Mouse (Mus musculus) heart, embryonic 10.5 days (tissue): Measurements from ENCODE around the gene Skap2. TPM values are rescaled to one million over a fixed set of nuclear protein-coding genes. Genes with fewer than 3 reads are reported as not detected.

ENCODE experiments used
- DNase-seq: peaks from one replicate; pipeline ENCODE4 v3.0.0-alpha.2; 2017; ENCODE audit warnings: low spot score
- H3K27ac ChIP-seq: fragments of 300-500 bp; sonication (generic); 2 replicates; pipeline ENCODE4 v1.5.1; 2016; ENCODE audit warnings: mild to moderate bottlenecking
- H3K27me3 ChIP-seq: fragments of 300-500 bp; sonication (generic); 2 replicates; pipeline ENCODE4 v1.6.1; 2016; ENCODE audit warnings: mild to moderate bottlenecking; ENCODE audit not compliant: poor library complexity, insufficient read depth, severe bottlenecking
- H3K36me3 ChIP-seq: fragments of 300-500 bp; sonication (generic); 2 replicates; pipeline ENCODE4 v1.6.1; 2016; ENCODE audit warnings: mild to moderate bottlenecking, moderate library complexity
- H3K4me1 ChIP-seq: fragments of 300-500 bp; sonication (generic); 2 replicates; pipeline ENCODE4 v1.6.1; 2016; ENCODE audit warnings: mild to moderate bottlenecking
- H3K4me3 ChIP-seq: fragments of 300-500 bp; sonication (generic); 2 replicates; pipeline ENCODE4 v1.5.1; 2016; ENCODE audit warnings: mild to moderate bottlenecking, moderate library complexity
- H3K9me3 ChIP-seq: fragments of 300-500 bp; sonication (generic); 2 replicates; pipeline ENCODE4 v1.6.1; 2016; ENCODE audit warnings: mild to moderate bottlenecking, moderate library complexity
- WGBS: fragments of 180-500 bp; shearing (Covaris S2); methylation state at CpG from one replicate; pipeline ENCODE4 v1.1.7; 2016; 5-methylcytosine and 5-hydroxymethylcytosine counted together
- polyA plus RNA-seq: library from polyadenylated mRNA; unstranded; fragments of >200 nt; fragmentation: Nextera tagmentation; extraction: Ambion mirVana; gene quantifications from 2 replicates; pipeline ENCODE4 v1.2.1, GENCODE M21; 2016

The Skap2 gene
- polyA plus RNA-seq, 1 experiment from 2014 or later, result 26.4 TPM

GRCm38 (mm10) chr6:51998409-51999156 lies 13.8 kb downstream of the Skap2 start:
- H3K27ac ChIP-seq, result no peak overlapping the region
- H3K36me3 ChIP-seq, result no peaks in the 10 kb centered on the region
- no peaks in the 10 kb centered on the region for H3K4me1 ChIP-seq
- H3K9me3 ChIP-seq, result no peaks in the 10 kb centered on the region
- H3K4me3 ChIP-seq, result no peak overlapping the region
- WGBS, result 53% methylated on average over 7 of the region's 7 CpGs
- no peak for DNase-seq
- H3K27me3 ChIP-seq, result peaks cover 13% of the 10 kb centered on the region

GRCm38 (mm10) chr6:51987999-51988398 lies 24.4 kb downstream of the Skap2 start:
- no peaks in the 10 kb centered on the region for H3K4me1 ChIP-seq

GRCm38 (mm10) chr6:51977638-51978037 lies 34.7 kb downstream of the Skap2 start:
- no peak for DNase-seq
- Histone ChIP-seq H3K27me3 (no peaks in the 10 kb centered on the region), H3K4me1 (no peaks in the 10 kb centered on the region), H3K4me3 (no peak overlapping the region), H3K9me3 (no peaks in the 10 kb centered on the region), H3K27ac (no peak overlapping the region), H3K36me3 (no peaks in the 10 kb centered on the region)
- 77% methylated on average over 3 of the region's 3 CpGs for WGBS

More at GRCm38 (mm10) chr6:51987999-51988398, 24.4 kb downstream of the Skap2 start:
- DNase-seq, result no peak
- 75% methylated on average over 2 of the region's 2 CpGs for WGBS
- Histone ChIP-seq H3K4me3 (no peak overlapping the region), H3K36me3 (no peaks in the 10 kb centered on the region), H3K27ac (no peak overlapping the region), H3K9me3 (no peaks in the 10 kb centered on the region), H3K27me3 (no peaks in the 10 kb centered on the region)

GRCm38 (mm10) chr6:51975751-51976150 lies 36.6 kb downstream of the Skap2 start:
- no peak for DNase-seq
- Histone ChIP-seq H3K27ac (no peak overlapping the region), H3K36me3 (no peaks in the 10 kb centered on the region), H3K27me3 (no peaks in the 10 kb centered on the region), H3K4me3 (no peak overlapping the region), H3K4me1 (no peaks in the 10 kb centered on the region), H3K9me3 (no peaks in the 10 kb centered on the region)
- WGBS, result 70% methylated on average over 4 of the region's 4 CpGs

- Histone ChIP-seq H3K9me3 (no peaks in the 10 kb centered on the region), H3K36me3 (no peaks in the 10 kb centered on the region), H3K27me3 (no peaks in the 10 kb centered on the region), H3K27ac (no peak overlapping the region), H3K4me3 (no peak overlapping the region), H3K4me1 (peaks cover 4% of the 10 kb centered on the region; the same call in 1 of the 2 replicates)
- no peak for DNase-seq
- 51% methylated on average over 4 of the region's 4 CpGs for WGBS
Observed at GRCm38 (mm10) chr6:51958992-51959391, 53.4 kb downstream of the Skap2 start.

GRCm38 (mm10) chr6:51956048-51956792 lies 56.1 kb downstream of the Skap2 start:
- Histone ChIP-seq H3K4me3 (no peak overlapping the region), H3K9me3 (no peaks in the 10 kb centered on the region), H3K27ac (no peak overlapping the region), H3K4me1 (peaks cover 4% of the 10 kb centered on the region; the same call in 1 of the 2 replicates), H3K36me3 (no peaks in the 10 kb centered on the region), H3K27me3 (no peaks in the 10 kb centered on the region)
- 46% methylated on average over 4 of the region's 4 CpGs for WGBS
- no peak for DNase-seq

GRCm38 (mm10) chr6:51947661-51948060 lies 64.7 kb downstream of the Skap2 start:
- Histone ChIP-seq H3K27me3 (no peaks in the 10 kb centered on the region), H3K36me3 (no peaks in the 10 kb centered on the region)

GRCm38 (mm10) chr6:51944916-51945315 lies 67.4 kb downstream of the Skap2 start:
- no peak for DNase-seq
- no peak overlapping the region for H3K27ac ChIP-seq
- H3K4me3 ChIP-seq, result no peak overlapping the region
- H3K9me3 ChIP-seq, result no peaks in the 10 kb centered on the region
- WGBS, result 65% methylated on average over 2 of the region's 2 CpGs
- H3K4me1 ChIP-seq, result no peaks in the 10 kb centered on the region
- H3K36me3 ChIP-seq, result no peaks in the 10 kb centered on the region
- no peaks in the 10 kb centered on the region for H3K27me3 ChIP-seq

More at GRCm38 (mm10) chr6:51947661-51948060, 64.7 kb downstream of the Skap2 start:
- no peak overlapping the region for H3K4me3 ChIP-seq
- H3K9me3 ChIP-seq, result no peaks in the 10 kb centered on the region
- H3K4me1 ChIP-seq, result no peaks in the 10 kb centered on the region
- no peak for DNase-seq
- H3K27ac ChIP-seq, result no peak overlapping the region

GRCm38 (mm10) chr6:51933998-51934397 lies 78.4 kb downstream of the Skap2 start:
- WGBS, result 45% methylated on average over 4 of the region's 4 CpGs
- Histone ChIP-seq H3K27ac (no peak overlapping the region), H3K4me1 (peaks cover 8% of the 10 kb centered on the region; the same call in 1 of the 2 replicates), H3K27me3 (no peaks in the 10 kb centered on the region), H3K36me3 (no peaks in the 10 kb centered on the region), H3K9me3 (no peaks in the 10 kb centered on the region), H3K4me3 (no peak overlapping the region)
- no peak for DNase-seq

- Histone ChIP-seq H3K27me3 (no peaks in the 10 kb centered on the region), H3K4me1 (peaks cover 8% of the 10 kb centered on the region; the same call in 1 of the 2 replicates), H3K4me3 (no peak overlapping the region), H3K27ac (no peak overlapping the region), H3K9me3 (no peaks in the 10 kb centered on the region), H3K36me3 (no peaks in the 10 kb centered on the region)
- 59% methylated on average over 3 of the region's 3 CpGs for WGBS
- no peak for DNase-seq
Observed at GRCm38 (mm10) chr6:51933034-51933611, 79.2 kb downstream of the Skap2 start.

GRCm38 (mm10) chr6:51927101-51927500 lies 85.2 kb downstream of the Skap2 start:
- H3K9me3 ChIP-seq, result no peaks in the 10 kb centered on the region
- DNase-seq, result no peak
- H3K36me3 ChIP-seq, result no peaks in the 10 kb centered on the region
- no peaks in the 10 kb centered on the region for H3K4me1 ChIP-seq
- no peak overlapping the region for H3K4me3 ChIP-seq
- H3K27ac ChIP-seq, result no peak overlapping the region
- WGBS, result 61% methylated on average over 3 of the region's 3 CpGs
- H3K27me3 ChIP-seq, result no peaks in the 10 kb centered on the region

- DNase-seq, result no peak
- no peaks in the 10 kb centered on the region for H3K4me1 ChIP-seq
- WGBS, result 81% methylated on average over 4 of the region's 4 CpGs
Observed at GRCm38 (mm10) chr6:51921831-51922230, 90.5 kb downstream of the Skap2 start.

GRCm38 (mm10) chr6:51908495-51908894 lies 103.9 kb downstream of the Skap2 start:
- Histone ChIP-seq H3K4me3 (no peak overlapping the region), H3K4me1 (peaks cover 4% of the 10 kb centered on the region; the same call in 1 of the 2 replicates), H3K27ac (no peak overlapping the region), H3K27me3 (no peaks in the 10 kb centered on the region), H3K36me3 (no peaks in the 10 kb centered on the region), H3K9me3 (no peaks in the 10 kb centered on the region)
- no peak for DNase-seq

More at GRCm38 (mm10) chr6:51921831-51922230, 90.5 kb downstream of the Skap2 start:
- Histone ChIP-seq H3K36me3 (no peaks in the 10 kb centered on the region), H3K4me3 (no peak overlapping the region), H3K27ac (no peak overlapping the region), H3K9me3 (no peaks in the 10 kb centered on the region), H3K27me3 (no peaks in the 10 kb centered on the region)
